Mouse (Mus musculus) kidney, postnatal 25 days (tissue): ENCODE measurements around the gene Kctd17.

Experiments used
- DNase-seq, 2 experiments: peaks; one replicate each; pipeline ENCODE4 v3.0.0; 2021; ENCODE audit warnings: mixed read lengths in 2 of 2

Kctd17 gene

DNA sequence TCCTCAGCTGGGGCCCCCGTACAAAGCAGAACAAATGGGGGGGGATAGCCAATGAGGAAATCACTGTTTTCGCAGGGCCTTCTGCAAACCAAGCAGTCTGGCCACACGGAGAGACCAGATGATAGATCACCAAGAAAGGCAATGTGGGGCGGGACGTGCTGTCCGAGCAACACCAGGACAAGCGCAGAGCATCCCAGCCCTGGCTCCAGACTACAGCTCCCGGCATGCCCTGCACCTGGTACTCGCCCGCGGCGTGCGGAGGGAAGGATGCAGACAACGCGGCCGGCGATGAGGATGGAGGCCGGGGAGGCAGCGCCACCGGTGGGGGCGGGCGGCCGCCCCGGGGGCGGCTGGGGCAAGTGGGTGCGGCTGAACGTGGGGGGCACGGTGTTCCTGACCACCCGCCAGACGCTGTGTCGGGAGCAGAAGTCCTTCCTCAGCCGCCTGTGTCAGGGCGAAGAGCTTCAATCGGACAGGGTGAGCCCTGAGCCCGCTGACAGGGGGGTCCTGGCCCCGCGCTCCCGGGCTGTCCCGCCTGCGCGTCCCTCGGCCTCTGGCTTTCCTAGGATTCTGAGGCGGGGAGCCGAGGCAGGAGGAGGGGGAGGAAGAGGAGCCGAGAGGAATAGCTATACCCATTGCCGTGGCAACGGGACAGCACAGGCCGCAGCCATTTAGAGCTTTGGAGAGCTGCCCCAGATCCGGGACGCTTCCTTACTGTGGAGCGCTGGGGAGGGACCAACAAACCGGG, at the start of gene Kctd17:
Kctd17 (plus strand) TSS at position 174 of the 748 bp plus-strand sequence.
- DNase-seq, result peak; percentile 83 to 91

DNA sequence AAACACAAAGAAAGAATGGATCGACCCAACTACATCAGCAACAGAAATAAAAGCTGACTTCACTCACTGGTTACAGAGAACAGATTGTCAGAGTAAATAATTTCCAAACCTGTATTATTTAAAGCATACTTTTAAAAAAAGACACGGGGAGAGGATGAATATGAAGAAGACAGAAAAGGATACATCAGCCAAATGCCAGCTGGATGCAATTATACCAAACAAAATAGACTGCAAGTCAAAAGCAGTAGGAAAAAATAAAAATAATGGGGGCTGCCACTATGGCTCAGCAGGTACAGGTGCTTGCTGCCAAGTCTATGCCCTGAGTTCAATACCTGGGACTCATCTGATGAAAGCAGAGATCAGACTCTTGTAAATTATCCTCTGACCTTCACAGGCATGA, 48.2 kb upstream of the Kctd17 start:
- no peak for DNase-seq

DNA sequence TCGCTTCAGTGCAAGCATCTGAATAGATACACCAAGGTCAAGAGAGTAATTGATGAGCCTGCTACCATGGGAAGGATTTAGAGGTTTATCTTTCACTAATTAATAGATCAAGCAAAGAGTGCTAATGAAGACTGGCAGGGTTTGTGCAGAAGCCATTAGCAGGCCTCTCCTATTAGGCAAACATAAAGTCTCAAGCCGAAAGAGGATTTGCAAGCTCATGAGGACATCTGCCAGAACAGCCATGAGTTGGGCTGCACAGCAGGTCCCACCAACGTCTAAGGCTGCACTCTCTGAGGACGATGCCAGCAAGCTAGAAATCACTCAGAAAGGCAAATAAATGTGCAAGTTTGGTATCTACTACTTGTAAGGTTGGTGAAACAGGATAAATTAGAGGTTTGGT, 47.6 kb upstream of the Kctd17 start:
- DNase-seq, result no peak

DNA sequence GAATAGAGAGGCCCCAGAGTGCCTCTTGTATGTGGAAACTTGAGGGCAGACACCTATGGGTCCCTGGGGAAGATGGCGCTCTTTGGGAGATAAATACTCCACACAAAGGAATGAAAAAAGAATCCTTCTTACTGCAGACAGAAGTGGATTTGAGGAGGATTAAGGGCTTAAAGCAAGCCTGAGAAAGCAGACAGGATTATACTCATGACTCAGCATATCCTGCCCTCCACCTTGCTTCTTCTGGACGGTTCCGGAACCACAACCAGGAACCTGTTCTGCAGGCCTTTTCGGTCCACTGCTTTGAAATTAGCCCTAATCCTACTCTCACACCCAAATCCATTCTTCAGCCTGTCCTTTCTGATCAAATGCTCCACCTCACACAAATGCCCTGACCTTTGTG, 46.2 kb upstream of the Kctd17 start:
- DNase-seq, result peak in 1 of 2 experiments; percentile 3

- peak; percentile 73 to 90 for DNase-seq
Measured at GRCm38 (mm10) chr15:78383450-78384219, 44.7 kb upstream of the Kctd17 start.

DNA sequence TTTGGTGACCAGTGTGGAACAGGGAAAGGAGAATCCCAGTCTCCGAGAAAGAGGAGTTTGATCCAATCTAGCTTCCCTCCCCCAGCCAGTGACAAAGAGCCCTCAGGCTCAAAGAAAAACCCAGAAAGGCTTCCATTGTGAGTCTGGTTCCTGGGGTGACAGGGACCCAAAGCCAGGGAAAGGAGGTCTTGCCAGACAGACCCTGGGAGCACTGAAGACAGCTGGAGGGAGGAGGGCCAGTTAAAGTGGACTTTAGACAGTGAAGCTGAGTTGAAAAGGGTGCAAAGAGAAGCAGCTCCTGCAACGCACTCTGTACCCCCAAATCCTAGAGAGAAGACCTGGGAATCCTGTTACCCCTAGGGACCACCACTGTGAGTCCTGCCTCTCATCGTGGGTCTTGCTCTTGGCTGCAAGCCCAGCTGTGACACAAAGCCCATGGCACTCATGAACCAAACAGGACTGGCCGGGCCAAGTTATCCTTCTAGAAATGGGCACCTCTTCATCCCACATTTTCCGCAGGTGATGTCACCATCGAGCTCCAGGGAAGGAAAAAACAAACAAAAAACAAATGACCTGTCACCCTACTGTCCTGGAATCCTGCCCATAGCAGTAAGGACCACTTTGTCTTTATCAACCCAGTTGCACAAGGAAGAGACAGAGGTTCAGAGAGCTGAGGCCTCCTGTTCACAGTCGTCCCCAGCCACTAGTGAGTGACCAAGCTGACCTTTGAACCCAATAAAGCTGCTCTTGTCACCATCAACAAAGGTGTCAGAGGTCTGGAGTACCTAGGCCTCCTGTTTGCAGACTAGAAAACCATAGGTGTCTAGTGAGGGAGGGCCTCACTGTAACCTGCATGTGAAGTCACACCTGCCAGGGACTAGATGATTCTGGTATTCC, 43.9 kb upstream of the Kctd17 start:
- DNase-seq, result no peak

GRCm38 (mm10) chr15:78385564-78385963, 42.8 kb upstream of the Kctd17 start:
- no peak for DNase-seq

DNA sequence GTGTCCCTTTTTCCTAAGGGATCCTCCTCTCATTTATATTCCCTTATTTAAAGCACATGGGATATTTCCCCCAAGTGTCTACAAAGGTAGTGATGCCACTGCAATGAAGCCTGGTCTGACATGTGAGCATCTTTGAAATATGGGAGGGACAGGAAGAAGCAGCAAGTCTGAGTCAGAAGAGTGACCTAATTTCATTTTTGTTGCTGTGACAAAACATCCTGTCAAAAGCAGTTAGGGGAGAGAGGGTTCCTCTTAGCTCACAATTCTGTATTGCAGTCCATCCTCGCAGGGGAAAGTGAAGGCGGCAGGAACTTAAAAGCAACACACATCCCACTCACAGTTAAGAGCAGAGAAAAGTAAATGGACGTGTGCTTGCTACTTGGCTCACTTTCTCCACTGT, 37.5 kb upstream of the Kctd17 start:
- no peak for DNase-seq

DNA sequence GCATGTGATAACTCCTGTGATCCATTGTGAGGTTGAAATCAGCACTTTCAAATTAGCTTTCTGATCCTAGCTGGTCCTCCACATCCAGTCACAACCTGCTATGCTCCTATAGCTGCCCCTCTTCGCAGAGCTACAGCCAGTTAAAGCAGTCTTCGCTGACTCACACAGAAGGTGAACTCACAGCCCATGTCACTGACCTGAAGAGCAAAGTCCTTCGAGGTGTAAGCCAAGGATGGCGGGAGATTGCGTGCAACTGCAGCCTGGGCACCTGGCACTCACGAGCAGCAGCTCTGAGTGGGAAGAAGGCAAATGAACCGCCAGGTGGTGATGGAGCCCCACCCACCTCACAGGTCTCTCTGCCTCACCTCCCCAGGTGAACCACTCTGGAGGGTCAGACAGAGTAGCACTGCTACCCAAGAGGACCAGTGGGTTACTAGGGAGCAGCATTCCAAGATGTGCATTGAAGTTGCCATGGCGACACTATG, 32.8 kb upstream of the Kctd17 start, which contains the start of gene Tex33:
Tex33 (minus strand) TSS at position 435 of the 485 bp plus-strand sequence.
- DNase-seq, result peak; percentile 50 to 81

DNA sequence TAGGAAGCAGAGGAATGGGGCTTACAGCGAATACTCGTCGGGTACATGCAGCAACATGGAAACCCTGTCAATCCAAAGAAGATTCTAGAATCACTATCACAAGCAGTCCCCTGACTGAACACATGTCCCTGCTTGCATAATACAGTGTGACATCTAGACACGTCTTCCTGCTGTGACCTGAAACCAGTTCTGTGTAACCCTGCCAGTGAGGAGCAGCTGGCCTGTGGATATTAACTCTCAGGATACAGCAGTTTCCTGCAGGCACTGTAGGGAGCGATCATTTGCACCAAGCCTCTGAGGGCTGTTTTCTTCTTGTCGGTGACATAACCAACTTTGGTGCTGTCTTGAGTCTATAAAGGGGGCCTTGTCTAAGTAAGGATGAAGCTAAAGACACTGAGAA, 27.0 kb upstream of the Kctd17 start:
- no peak for DNase-seq

- peak; percentile 85 to 88 for DNase-seq
Measured at GRCm38 (mm10) chr15:78401921-78402320, 26.4 kb upstream of the Kctd17 start.

- DNase-seq, result peak; percentile 63 to 80
Measured at GRCm38 (mm10) chr15:78402423-78402822, 25.9 kb upstream of the Kctd17 start.

DNA sequence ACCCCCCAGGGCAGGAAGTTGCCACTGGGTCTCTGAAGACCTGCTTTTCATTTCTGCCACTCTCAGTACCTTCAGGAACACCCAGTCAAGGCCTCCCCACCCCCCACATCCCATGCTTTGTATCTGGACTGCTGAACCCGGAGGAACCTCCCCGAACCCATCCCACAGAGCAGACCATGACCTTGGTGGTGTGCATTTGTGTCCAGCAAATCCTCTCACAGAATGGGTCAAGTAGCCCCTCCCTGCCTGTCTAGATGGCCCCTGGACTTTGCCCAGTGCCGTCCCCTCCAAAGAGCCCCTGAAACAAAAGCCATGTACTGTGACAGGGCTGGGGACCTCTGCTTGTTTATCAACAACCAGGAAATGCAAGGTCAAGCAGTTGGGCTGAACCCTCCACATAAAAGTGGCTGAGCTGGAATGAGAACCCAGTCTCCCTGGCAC, 25.0 kb upstream of the Kctd17 start:
- peak; percentile 85 to 94 for DNase-seq

DNA sequence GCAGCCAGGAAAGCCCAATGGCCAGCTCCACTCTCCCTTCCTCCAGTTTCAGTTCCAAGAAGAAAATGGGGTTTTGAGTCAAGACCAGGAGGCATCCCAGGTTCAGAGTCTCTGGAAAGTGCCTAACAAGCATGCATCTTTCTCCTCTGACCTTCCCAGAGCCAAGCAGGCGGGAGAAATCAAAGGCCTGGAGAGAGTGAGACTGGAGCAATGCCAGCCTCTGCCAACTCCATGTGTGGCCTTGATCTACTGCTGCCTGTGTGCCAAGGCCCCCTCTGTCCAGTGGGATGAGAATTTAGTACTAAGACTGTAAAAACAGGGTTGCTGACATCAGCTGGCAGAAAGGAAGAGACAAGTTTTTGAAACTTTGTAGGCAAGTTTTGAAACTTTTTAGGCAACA, 24.5 kb upstream of the Kctd17 start:
- DNase-seq, result peak; percentile 84 to 92

- DNase-seq, result no peak
Measured at GRCm38 (mm10) chr15:78405098-78405497, 23.3 kb upstream of the Kctd17 start.

DNA sequence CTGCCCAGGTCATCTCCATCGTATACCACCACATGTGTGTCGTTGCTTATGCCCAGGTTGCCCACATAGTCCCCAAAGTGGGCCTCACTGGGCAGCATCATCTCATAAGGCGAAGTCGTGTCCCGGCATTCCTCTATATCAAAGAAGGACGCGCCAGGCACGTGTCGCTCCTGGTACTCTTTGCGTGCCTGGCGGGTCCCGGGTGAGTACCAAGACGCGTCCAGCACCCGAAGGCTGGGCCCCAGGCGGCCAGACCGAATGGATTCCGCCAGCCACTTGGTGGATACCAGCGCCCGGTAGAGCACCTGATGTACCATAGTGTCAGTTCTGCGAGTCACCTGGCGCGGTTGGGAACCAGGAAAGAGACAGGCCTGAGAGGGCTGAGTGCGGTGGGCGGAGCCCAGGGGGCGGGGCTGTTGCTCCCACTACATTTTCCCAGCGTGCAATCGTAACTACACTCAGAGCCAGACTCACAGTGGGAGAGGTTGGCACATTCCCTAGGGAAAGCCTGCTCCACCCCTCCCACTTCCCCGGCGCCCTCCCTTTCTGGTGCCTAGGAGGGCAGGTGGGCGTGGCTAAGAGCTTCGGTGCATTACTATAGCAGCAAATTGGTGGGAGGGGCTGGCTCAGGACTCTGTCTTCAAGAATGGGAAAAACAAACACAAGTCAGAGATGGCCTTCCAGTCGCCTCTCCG, 22.7 kb upstream of the Kctd17 start, which contains the start of gene Tst:
Tst (minus strand) TSS at position 391 of the 695 bp plus-strand sequence.
- DNase-seq, result peak; percentile 98

- DNase-seq, result peak; percentile 91 to 96
Measured at GRCm38 (mm10) chr15:78406293-78406934, 21.9 kb upstream of the Kctd17 start, which contains the start of gene Mpst. Mpst (plus strand) TSS chr15:78406416.

- DNase-seq, result peak; percentile 73 to 91
Measured at GRCm38 (mm10) chr15:78409570-78410052, 18.8 kb upstream of the Kctd17 start.

- DNase-seq, result no peak
Measured at GRCm38 (mm10) chr15:78413083-78413718, 15.2 kb upstream of the Kctd17 start.

DNA sequence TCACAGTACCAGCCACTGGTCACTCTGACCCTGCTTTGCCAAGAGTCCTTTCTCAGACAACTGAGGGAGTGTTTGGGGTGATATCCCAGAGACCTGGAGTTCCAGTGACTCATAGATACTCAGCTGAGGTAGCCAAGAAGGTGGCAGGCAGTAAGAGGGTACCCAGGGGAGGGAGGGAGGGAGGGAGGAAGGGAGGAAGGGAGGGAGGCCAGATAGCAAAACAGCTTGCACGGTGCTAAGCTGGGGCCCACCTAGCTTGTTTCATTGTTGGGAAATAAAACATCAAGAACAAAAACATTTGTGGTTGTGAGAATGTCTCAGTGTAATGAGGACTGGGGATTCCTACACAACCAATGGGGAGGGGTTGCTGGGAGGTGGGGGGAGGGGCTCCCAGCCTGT, 14.6 kb upstream of the Kctd17 start:
- DNase-seq, result no peak

DNA sequence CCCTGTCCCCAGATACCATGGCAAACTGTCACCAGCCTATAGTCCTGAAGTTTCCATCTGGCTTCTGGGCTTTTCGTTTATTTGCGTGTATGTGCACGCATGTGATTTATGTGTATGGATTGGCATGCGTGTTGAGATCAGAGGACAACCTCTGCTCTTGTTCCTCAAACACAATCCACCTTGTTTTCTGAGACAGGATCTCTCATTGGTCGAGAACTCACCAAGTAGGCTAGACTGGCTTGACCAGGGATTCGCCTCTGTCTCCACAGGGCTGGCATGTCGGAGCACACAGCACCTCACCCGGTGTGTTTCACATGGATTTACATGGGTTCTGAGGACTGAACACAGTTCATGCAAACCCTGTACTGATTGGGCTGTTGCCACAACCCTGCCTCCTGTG, 14.2 kb upstream of the Kctd17 start:
- no peak for DNase-seq
